Mouse (Mus musculus): ENCODE results near the gene Smim1.

Gene Smim1

DNA sequence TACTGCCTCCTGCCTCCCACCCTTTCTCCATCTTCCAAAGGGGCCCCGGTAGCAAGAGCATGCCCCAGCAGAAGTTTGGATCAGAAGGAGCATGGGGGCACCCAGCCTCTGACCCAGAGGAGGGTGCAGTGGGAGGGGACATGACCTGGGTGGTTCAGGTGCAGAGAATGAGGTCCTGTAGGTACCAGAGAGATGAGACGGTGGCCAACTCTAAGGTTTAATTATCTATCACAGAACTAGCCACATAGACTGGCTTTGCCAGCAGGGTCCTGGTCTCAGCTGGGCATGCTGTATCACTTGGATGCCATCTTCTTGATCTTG is 371 bp upstream of the Smim1 start:
- no peak for TF ChIP-seq GATA4 (IDR thresholded peaks at IDR 0.05; ENCODE audit: insufficient replicate concordance, low read length)

DNA sequence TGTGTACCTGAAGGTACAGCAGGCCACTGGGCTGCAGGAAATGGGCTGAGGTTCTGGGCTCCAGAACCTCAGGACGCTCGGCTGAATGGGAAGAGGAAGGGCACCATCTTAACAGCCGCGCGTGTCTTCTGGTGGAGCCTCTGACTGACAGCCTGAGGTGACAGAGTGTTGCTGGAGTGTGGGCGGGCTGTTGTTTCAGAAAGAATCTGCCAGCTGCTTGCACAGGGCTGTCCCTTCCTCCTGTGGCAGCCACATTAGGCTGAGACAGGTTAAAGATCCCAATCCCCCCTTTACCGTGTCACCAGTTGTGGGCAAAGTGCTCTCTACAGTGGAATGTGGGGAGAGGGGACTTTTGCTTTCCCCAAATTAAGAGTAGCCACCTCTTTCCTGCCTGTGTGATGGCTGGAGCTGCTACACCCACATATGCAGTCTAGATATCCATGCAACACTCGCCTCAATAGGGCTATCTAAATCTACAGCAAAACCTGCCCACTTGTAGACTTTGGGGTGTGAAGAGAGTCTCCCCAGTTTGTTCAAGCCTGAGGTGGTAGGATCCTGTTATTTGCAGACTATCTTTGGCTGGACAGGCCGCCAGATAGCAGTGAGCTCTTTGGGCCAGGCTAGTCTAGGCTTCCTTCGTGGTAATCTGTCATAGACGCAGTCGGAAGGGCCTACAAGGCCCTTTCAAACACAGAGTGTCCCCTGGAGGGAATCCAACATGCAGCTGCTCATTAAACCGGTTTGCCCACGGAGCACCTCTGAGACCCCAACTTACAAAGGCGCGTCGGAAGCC is 1.1 kb downstream of the Smim1 start:
- TF ChIP-seq GATA4 (IDR thresholded peaks at IDR 0.05; ENCODE audit: insufficient replicate concordance, low read length), result no peak

DNA sequence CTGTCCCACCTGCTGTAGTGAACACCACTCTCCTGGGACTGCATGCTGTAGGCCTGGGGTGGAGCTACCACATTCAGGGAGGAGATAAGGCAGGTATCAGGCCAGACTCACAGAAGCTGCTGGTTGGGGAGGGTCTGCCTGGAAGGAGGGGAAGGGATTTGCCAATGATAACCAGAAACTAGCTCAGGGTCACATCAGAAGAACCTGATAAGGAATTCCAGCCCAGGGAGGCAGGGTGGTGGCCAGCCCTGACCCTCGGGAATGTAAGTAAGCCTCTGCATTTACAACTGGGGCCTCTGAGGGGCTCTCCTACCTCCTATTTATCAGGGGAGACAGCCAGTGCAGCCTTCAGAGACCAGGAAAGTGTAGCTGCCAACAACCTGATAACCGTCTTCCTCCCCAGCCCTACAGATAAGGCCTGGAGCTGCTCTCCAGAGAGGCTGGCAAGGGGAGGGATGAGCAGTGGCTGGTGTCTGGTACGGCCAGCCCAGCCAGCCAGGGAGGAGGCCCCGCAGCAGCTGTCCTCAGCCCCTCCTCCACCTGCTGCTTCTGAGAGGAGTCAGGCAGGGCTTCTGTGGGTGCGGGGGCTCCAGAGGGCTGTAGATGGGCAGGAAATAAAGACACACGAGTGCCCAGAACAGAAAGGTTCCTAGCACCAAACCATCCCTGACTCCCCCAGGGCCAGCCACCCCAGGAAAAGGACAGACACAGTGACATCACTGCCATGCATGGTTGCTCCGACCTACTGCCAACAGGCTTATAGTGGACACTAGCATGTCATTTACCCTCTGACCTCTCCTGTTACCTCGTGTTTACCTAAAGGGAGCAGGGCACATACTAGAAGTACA is 2.1 kb downstream of the Smim1 start:
- peak; percentile 9; the same call in 1 of the 2 replicates for TF ChIP-seq GATA4 (IDR thresholded peaks at IDR 0.05; ENCODE audit: insufficient replicate concordance, low read length)

DNA sequence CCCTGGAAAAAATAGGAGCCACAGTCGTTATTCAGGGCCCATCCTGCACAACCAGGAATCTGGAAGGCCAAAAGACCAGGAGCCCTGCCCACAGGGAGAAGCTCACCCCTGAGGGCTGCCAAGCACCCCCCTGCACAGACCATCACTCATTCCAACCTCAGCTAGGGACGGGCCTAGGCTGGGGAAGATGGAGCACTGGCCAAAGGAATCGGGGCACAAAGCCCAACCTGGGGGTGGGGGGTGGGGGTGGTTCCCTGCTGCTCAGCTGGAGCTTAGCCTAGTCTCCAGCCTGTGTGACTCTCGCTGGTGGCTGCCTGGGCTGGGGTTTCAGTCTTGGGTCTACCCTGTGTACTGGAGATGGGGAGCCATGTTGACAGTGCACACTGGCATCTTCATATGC is 3.2 kb downstream of the Smim1 start:
- TF ChIP-seq GATA4 (IDR thresholded peaks at IDR 0.05; ENCODE audit: insufficient replicate concordance, low read length), result no peak

DNA sequence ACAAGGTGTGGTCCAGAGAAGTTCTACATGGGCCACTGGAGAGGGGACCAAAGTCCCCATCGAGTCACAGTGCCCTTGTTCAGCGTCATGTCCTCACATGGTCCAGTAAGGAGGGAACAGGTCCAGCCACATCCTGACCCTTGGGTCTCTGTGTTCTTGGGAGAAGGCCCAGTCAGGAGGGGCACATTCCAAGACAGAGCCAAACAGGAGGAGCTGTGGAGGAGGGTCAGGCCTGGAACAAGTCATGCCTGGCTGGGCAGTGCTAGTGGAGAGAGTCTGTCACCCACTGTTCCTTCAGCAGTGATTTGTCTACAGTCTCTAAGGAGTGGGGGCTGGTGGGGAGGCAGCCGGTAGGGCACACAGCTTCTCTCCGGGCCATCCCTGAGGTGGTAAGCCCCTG is 3.6 kb downstream of the Smim1 start:
- TF ChIP-seq GATA4 (IDR thresholded peaks at IDR 0.05; ENCODE audit: insufficient replicate concordance, low read length), result no peak

DNA sequence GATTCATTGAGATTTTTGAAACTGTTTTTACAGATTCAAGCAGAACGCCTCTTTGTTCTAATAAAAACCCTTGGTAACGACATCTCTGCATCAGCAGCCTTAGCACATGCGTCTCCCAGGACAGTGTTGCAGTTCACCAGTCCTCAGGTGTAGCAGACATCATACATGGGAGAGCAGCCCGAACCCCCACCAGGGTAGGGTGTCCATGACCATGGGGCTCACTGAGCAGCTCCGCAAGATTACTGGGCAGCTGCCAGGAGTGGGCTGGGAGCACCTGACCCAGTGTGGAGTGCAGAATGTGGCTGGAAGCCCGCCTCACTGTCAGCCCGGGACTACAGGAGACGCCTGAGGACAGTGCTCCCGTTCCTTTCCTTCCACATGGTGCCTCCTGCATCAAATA is 4.6 kb downstream of the Smim1 start:
- TF ChIP-seq GATA4 (IDR thresholded peaks at IDR 0.05; ENCODE audit: insufficient replicate concordance, low read length), result no peak

DNA sequence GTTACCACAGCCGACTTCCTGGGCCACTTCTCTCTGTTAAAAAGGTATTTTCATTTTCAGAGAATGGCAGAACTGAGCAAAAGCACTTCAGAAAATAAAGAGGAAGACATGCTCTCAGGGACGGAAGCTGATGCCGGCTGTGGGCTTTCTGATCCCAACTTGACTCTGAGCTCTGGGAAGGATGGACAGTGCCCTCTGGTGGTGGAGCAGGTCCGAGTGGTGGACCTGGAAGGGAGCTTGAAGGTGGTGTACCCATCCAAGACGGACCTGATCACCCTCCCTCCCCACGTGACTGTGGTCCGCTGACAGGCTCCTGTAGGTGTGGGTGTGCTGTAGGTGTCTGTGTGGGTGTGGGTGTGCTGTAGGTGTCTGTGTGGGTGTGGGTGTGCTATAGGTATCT is 6.5 kb downstream of the Smim1 start:
- TF ChIP-seq GATA4 (IDR thresholded peaks at IDR 0.05; ENCODE audit: insufficient replicate concordance, low read length), result no peak

DNA sequence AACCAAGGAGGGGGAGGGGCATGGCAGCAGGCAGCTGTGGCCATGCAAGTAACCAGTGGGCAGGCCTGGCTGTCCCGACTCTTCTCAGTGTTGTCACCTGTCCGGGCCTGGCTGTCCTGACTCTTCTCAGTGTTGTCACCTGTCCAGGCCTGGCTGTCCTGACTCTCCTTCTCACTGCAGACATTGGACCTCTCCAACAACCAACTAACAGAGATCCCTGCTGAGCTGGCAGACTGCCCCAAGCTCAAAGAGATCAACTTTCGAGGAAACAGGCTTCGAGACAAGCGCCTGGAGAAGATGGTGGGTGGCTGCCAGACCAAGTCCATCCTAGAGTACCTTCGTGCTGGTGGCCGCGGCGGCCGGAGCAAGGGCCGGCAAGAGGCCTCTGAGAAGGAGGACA is 10.6 kb downstream of the Smim1 start:
- no peak for TF ChIP-seq GATA4 (IDR thresholded peaks at IDR 0.05; ENCODE audit: insufficient replicate concordance, low read length)

DNA sequence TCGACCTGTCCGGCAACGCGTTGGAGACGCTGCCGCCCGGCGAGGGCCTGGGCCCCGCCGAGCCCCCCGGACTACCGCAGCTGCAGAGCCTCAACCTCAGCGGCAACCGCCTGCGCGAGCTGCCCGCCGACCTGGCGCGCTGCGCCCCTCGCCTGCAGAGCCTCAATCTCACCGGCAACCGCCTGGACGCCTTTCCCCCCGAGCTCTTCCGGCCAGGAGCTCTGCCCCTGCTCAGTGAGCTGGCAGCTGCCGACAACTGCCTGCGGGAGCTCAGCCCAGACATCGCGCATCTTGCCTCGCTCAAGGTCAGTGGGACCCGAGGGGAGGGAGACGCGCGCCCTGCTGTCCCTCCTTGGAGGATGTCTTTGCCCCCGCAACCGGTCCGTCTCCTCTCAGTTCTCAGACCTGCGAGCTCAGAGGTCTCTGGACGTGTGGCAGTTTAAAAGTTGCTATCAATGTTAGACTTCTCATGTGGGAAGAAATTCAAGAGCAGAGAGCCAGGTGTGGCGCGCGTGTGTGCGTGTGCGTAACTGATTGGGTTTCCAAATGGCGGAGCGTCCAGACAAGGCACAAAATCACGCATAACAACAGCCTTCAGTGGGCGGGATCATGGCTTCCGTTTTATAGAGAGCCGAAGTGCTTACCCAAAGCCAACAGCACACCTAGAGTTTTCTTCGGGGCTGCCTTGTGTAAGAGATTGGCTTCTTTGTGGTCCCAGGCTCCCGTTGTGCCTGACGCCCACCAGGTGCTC is 13.7 kb downstream of the Smim1 start:
- no peak for TF ChIP-seq GATA4 (IDR thresholded peaks at IDR 0.05; ENCODE audit: insufficient replicate concordance, low read length)

DNA sequence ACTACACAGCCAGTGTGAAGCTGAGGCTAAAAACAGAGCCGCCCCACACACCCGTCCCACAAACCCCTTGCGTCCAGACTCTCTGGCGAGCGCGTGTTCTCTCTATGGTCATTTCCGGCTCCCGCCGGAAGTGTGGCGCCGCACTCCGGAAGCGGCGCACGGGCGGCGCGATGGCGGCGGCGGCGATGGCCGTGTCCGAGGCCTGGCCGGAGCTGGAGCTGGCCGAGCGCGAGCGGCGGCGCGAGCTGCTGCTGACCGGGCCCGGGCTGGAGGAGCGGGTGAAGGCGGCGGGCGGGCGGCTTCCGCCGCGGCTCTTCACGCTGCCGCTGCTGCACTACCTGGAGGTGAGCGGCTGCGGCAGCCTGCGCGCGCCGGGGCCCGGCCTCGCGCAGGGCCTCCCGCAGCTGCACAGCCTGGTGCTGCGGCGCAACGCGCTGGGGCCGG is 14.4 kb downstream of the Smim1 start, which contains the start of gene Lrrc47:
TSS of gene Lrrc47 (plus strand) at position 86 of the 444 bp plus-strand sequence.
- peak; percentile 14; the same call in 1 of the 2 replicates for TF ChIP-seq GATA4 (IDR thresholded peaks at IDR 0.05; ENCODE audit: insufficient replicate concordance, low read length)

DNA sequence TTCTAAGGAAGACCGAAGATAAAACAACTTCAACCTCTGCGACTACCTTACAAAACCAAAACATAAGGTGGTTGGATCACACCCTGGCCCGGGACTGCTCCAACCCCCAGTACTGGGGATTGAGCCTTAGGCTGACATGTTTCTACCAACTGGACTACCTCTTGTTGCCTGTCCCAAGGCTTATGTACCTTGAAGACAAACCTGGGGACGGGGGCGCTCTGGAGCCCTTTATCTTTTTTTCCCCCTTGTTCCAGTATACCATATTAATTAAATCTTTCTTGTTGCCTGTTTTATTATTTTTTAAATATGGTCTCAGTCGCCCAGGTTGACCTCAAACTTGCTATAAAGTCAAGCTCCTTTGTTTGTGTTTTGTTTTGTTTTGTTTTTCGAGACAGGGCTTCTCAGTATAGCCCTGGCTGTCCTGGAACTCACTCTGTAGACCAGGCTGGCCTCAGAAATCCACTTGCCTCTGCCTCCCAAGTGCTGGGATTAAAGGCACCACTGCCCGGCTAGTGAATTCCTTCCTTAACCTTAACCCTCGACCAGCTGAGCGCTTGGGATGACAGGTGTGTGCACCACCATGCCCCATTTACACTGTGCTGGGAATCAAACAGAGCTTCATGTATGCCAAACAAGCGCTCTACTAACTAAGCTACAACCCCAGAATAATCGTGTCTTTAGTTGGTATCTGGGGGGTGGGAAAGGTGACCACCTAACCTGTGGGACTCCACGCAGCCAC is 15.0 kb downstream of the Smim1 start:
- no peak for TF ChIP-seq GATA4 (IDR thresholded peaks at IDR 0.05; ENCODE audit: insufficient replicate concordance, low read length)

DNA sequence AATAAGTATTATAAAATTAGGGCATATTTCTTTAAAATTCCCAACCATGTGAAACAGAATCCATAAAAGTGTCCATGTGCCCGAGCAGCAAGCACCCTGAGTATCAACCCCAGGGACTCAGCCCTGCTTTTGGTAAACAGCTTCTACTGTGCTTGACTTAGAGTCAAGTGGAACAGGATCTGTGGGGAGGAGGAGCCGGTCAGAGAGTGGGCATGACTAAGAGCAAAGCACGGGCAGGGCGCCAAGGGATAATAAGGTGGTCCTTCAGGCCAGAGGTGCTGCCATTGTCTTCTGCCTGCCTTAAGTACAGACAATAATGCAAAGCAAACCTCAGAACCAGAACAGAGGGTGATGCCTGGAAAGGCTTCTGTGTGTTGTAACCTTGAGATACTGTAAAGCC is 18.3 kb downstream of the Smim1 start:
- no peak for TF ChIP-seq GATA4 (IDR thresholded peaks at IDR 0.05; ENCODE audit: insufficient replicate concordance, low read length)

DNA sequence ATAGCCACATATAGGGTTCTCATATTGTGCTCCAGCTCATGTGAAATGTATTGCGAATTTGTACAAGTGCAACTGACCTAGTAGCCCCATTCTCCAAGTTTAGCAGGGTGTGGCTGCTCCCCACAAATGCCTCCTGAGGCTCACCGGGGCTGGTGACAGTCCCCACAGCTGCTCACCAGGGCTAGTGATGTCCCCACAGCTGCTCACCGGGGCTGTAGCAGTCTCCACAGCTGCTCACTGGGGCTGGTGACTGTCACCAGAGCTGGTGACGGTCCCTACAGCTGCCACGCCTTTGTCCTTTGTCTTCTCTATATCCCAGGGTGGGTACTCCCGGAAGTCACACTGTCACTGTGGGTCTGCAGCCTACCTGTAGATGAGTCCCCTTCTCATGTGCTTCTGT is 19.8 kb downstream of the Smim1 start:
- TF ChIP-seq GATA4 (IDR thresholded peaks at IDR 0.05; ENCODE audit: insufficient replicate concordance, low read length), result no peak

DNA sequence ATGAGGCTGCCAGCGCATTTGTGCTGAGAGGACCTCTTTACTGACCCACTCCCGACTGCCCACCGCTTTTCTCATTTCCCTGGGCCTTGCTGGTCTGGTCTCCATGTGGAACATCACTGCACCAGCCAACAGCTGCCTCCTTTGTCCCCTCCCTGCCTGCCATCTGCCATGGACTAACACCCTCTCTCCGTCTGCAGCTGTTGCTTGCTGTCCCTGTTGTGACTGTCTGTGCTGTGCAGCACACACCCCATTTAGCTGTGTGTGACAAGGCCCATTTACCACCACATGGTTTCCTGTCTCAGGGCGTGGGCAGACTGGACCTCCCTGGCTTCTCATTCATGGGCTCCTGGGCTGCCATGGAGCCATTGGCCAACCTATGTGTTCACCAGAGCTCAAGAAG is 20.5 kb downstream of the Smim1 start:
- no peak for TF ChIP-seq GATA4 (IDR thresholded peaks at IDR 0.05; ENCODE audit: insufficient replicate concordance, low read length)

DNA sequence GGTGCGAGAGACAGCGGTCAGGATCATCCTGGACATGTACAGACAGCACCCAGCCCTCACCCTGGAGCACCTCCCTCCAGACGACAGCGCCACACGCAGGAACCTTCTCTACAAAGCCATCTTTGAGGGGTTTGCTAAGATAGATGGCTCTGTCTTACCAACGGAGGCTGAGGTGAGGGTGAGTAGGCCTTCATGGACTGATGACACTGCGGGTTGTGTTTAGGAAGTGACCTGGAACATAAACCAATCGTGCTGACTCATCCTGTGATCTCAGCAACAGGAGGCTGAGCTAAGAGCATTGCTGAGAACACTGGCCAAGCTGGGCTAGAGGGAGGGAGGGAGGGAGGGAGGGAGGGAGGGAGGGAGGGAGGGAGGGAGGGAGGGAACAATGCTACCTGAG is 32.5 kb downstream of the Smim1 start:
- TF ChIP-seq GATA4 (IDR thresholded peaks at IDR 0.05; ENCODE audit: insufficient replicate concordance, low read length), result no peak

Data from liver, adult (tissue).